Mouse (Mus musculus) CH12.LX (cell line): ENCODE data around the gene Agl. TPM values are rescaled to one million over a fixed set of nuclear protein-coding genes. Genes with fewer than 3 reads are reported as not detected.

Experiments
- DNase-seq: peaks from one replicate; pipeline ENCODE4 v3.0.0-alpha.2; 2013; ENCODE audit errors: extremely low read depth
- H3K27ac ChIP-seq: 2 replicates; pipeline ENCODE4 v1.5.1; 2012; ENCODE audit warnings: low read depth, mild to moderate bottlenecking, control low read depth, moderate library complexity; ENCODE audit not compliant: insufficient read depth
- H3K27me3 ChIP-seq: replicated peaks from 2 replicates; pipeline ENCODE3; 2012; ENCODE audit warnings: inconsistent platforms
- H3K36me3 ChIP-seq, 2 experiments: replicated peaks in 1 of 2; 2 replicates each; pipeline versions ENCODE3 to v1.6.1; 2012; ENCODE audit warnings: inconsistent platforms in 1 of 2, low read length in 1 of 2, mild to moderate bottlenecking in 1 of 2, mixed read lengths in 1 of 2, moderate library complexity in 1 of 2; ENCODE audit not compliant: control insufficient read depth in 1 of 2, insufficient read depth in 1 of 2
- H3K4me1 ChIP-seq, 2 experiments: 2 replicates each; pipeline ENCODE4 v1.6.1; 2012; ENCODE audit warnings: inconsistent platforms in 1 of 2, moderate library complexity in 1 of 2; ENCODE audit not compliant: insufficient read depth in 2 of 2, control insufficient read depth in 1 of 2
- H3K4me2 ChIP-seq: 2 replicates; pipeline ENCODE4 v1.6.1; 2012; ENCODE audit warnings: low read depth, mild to moderate bottlenecking, control low read depth; ENCODE audit not compliant: poor library complexity, insufficient read depth, severe bottlenecking
- H3K4me3 ChIP-seq, 3 experiments: fragments of 150-350 bp in 1 of 3; sonication (generic) in 1 of 3; replicated peaks in 1 of 3; 2 replicates each; pipeline versions ENCODE3 to v1.5.1; 2011 to 2012; ENCODE audit warnings: low read depth in 2 of 3, low read length in 2 of 3, mild to moderate bottlenecking in 2 of 3, moderate library complexity in 2 of 3, control low read depth in 1 of 3, improper control_type of control experiment in 1 of 3, inconsistent platforms in 1 of 3, mixed read lengths in 1 of 3; ENCODE audit not compliant: poor library complexity in 1 of 3
- H3K79me2 ChIP-seq: replicated peaks from 2 replicates; pipeline ENCODE4 v1.6.1; 2012; ENCODE audit warnings: mild to moderate bottlenecking, moderate library complexity; ENCODE audit not compliant: control insufficient read depth, poor library complexity, insufficient read depth, severe bottlenecking; ENCODE audit errors: extremely low read depth
- H3K9ac ChIP-seq: 2 replicates; pipeline ENCODE4 v1.6.1; 2012; ENCODE audit warnings: low read depth, mild to moderate bottlenecking, control low read depth, moderate library complexity; ENCODE audit not compliant: insufficient read depth
- H3K9me3 ChIP-seq: replicated peaks from 2 replicates; pipeline ENCODE3; 2012; ENCODE audit warnings: low read length, inconsistent platforms, mixed read lengths
- CHD1 ChIP-seq: IDR thresholded peaks from 2 replicates; pipeline ENCODE4 v1.6.1; 2012; ENCODE audit warnings: low read depth, low read length, improper control_type of control experiment, inconsistent platforms
- CTCF ChIP-seq, 2 experiments: IDR thresholded peaks in 1 of 2; conservative IDR thresholded peaks in 1 of 2; 2 replicates each; pipeline ENCODE4 v1.5.1; 2011 to 2012; ENCODE audit warnings: low read depth in 2 of 2, low read length in 2 of 2, improper control_type of control experiment in 1 of 2, inconsistent platforms in 1 of 2, mild to moderate bottlenecking in 1 of 2, moderate library complexity in 1 of 2
- ELF1 ChIP-seq: IDR thresholded peaks from 2 replicates; pipeline ENCODE4 v1.6.1; 2014; ENCODE audit warnings: low read depth, mild to moderate bottlenecking, inconsistent platforms, low read length, improper control_type of control experiment
- EP300 ChIP-seq: IDR thresholded peaks from 2 replicates; pipeline ENCODE4 v1.6.1; 2011; ENCODE audit warnings: low read length, improper control_type of control experiment
- ETS1 ChIP-seq: conservative IDR thresholded peaks from 2 replicates; pipeline ENCODE4 v1.6.1; 2012; ENCODE audit warnings: low read depth, mild to moderate bottlenecking, inconsistent platforms, low read length, improper control_type of control experiment, moderate library complexity
- HCFC1 ChIP-seq: IDR thresholded peaks from 2 replicates; pipeline ENCODE4 v1.6.1; 2012; ENCODE audit warnings: low read depth, mild to moderate bottlenecking, inconsistent platforms, low read length, improper control_type of control experiment
- IRF4 ChIP-seq: IDR thresholded peaks from 2 replicates; pipeline ENCODE4 v1.6.1; 2014; ENCODE audit warnings: low read depth, mild to moderate bottlenecking, inconsistent platforms, low read length, improper control_type of control experiment
- KAT2A ChIP-seq: IDR thresholded peaks from 2 replicates; pipeline ENCODE4 v1.6.1; 2012; ENCODE audit warnings: low read length, improper control_type of control experiment, inconsistent platforms; ENCODE audit not compliant: insufficient replicate concordance
- MAFK ChIP-seq: IDR thresholded peaks from 2 replicates; pipeline ENCODE4 v1.6.1; 2011; ENCODE audit warnings: low read length, improper control_type of control experiment; ENCODE audit not compliant: insufficient replicate concordance
- MAX ChIP-seq: IDR thresholded peaks from 2 replicates; pipeline ENCODE4 v1.6.1; 2011; ENCODE audit warnings: low read length, improper control_type of control experiment
- MEF2A ChIP-seq: IDR thresholded peaks from 2 replicates; pipeline ENCODE4 v1.6.1; 2014; ENCODE audit warnings: low read depth, mild to moderate bottlenecking, inconsistent platforms, low read length, improper control_type of control experiment, borderline replicate concordance
- MXI1 ChIP-seq: IDR thresholded peaks from 2 replicates; pipeline ENCODE4 v1.6.1; 2011; ENCODE audit warnings: mild to moderate bottlenecking, low read depth, low read length, improper control_type of control experiment
- NRF1 ChIP-seq: IDR thresholded peaks from 2 replicates; pipeline ENCODE4 v1.6.1; 2014; ENCODE audit warnings: low read depth, mild to moderate bottlenecking, inconsistent platforms, low read length, improper control_type of control experiment, moderate library complexity
- PAX5 ChIP-seq: IDR thresholded peaks from 2 replicates; pipeline ENCODE4 v1.6.1; 2012; ENCODE audit warnings: low read length, inconsistent platforms, mixed read lengths
- POLR2AphosphoS2 ChIP-seq: IDR thresholded peaks from 2 replicates; pipeline ENCODE4 v1.6.1; 2011; ENCODE audit warnings: low read depth, low read length, improper control_type of control experiment
- RAD21 ChIP-seq: IDR thresholded peaks from 2 replicates; pipeline ENCODE4 v1.6.1; 2011; ENCODE audit warnings: low read depth, mild to moderate bottlenecking, low read length, improper control_type of control experiment, moderate library complexity
- SIN3A ChIP-seq: IDR thresholded peaks from 2 replicates; pipeline ENCODE4 v1.6.1; 2012; ENCODE audit warnings: low read length, improper control_type of control experiment, inconsistent platforms
- SMC3 ChIP-seq: IDR thresholded peaks from 2 replicates; pipeline ENCODE4 v1.6.1; 2011; ENCODE audit warnings: low read depth, low read length, improper control_type of control experiment
- USF1 ChIP-seq: IDR thresholded peaks from 2 replicates; pipeline ENCODE4 v1.6.1; 2014; ENCODE audit warnings: low read depth, mild to moderate bottlenecking, inconsistent platforms, low read length, improper control_type of control experiment
- USF2 ChIP-seq: conservative IDR thresholded peaks from 2 replicates; pipeline ENCODE4 v1.6.1; 2011; ENCODE audit warnings: low read depth, low read length, improper control_type of control experiment
- ZNF384 ChIP-seq: IDR thresholded peaks from 2 replicates; pipeline ENCODE4 v1.6.1; 2012; ENCODE audit warnings: low read depth, low read length, improper control_type of control experiment, inconsistent platforms
- dilution Hi-C: fragments of 300-500 bp; cut with MboI; formaldehyde crosslinking; loops from 2 replicates; pipeline ENCODE4 v1.14.3; 2020; ENCODE audit warnings: low sequenced_read_pairs; ENCODE audit not compliant: extremely low pct_unique_long_range_greater_than_20kb, extremely low pct_ligation_motif_present
- in situ Hi-C: fragments of 300-500 bp; cut with MboI; formaldehyde crosslinking; loops from 3 replicates; pipeline ENCODE4 v1.14.3; 2019; ENCODE audit warnings: low sequenced_read_pairs, low pct_ligation_motif_present, low pct_unique_long_range_greater_than_20kb, mixed read lengths
- polyA plus RNA-seq: library from polyadenylated mRNA; unstranded; fragments of >175 nt; gene quantifications from 2 replicates; pipeline ENCODE4 v1.2.1, GENCODE M21; 2012; ENCODE audit warnings: low read depth; ENCODE audit not compliant: insufficient read length
- total RNA-seq, 2 experiments: library from RNA; depleted of rRNA; stranded (reverse); fragments of 300-350 nt in 1 of 2; fragments of >200 nt in 1 of 2; gene quantifications; 2 replicates each; pipeline ENCODE4 v1.2.3; 2012 to 2014

The Agl gene
- total and polyA plus RNA-seq, 3 experiments, result 4.7 to 5.7 (median 5.2) TPM

DNA sequence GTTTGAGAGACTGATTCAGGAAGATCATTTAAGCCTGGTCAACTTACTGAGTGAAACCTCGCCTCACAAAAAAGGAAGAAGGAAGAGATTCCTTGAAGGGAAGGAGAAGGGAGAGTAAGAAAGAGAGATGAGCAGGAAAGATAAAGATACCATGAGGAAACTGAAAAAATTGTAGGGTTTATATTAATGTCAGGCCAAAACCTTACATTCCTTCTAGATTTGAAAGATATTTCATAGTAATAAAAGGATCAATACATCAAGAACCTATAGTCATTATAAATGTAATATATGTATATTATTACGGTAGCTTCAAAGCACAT, 112.3 kb downstream of the Agl start:
- H3K4me3 ChIP-seq, result no peak overlapping the region
- peaks cover 9 to 31% of the 10 kb centered on the region in 2 experiments for H3K36me3 ChIP-seq
- no peaks in the 10 kb centered on the region for H3K9me3 ChIP-seq
- no peaks in the 10 kb centered on the region for H3K79me2 ChIP-seq
- H3K27me3 ChIP-seq, result no peaks in the 10 kb centered on the region
- DNase-seq, result no peak
- no peaks in the 10 kb centered on the region for H3K4me1 ChIP-seq
- H3K4me2 ChIP-seq, result no peak overlapping the region
- H3K27ac ChIP-seq, result no peak overlapping the region
- in situ Hi-C loops, result no loop called here
- no peak for TF ChIP-seq EP300
- dilution Hi-C loops, result no loop called here
- H3K9ac ChIP-seq, result no peak overlapping the region

DNA sequence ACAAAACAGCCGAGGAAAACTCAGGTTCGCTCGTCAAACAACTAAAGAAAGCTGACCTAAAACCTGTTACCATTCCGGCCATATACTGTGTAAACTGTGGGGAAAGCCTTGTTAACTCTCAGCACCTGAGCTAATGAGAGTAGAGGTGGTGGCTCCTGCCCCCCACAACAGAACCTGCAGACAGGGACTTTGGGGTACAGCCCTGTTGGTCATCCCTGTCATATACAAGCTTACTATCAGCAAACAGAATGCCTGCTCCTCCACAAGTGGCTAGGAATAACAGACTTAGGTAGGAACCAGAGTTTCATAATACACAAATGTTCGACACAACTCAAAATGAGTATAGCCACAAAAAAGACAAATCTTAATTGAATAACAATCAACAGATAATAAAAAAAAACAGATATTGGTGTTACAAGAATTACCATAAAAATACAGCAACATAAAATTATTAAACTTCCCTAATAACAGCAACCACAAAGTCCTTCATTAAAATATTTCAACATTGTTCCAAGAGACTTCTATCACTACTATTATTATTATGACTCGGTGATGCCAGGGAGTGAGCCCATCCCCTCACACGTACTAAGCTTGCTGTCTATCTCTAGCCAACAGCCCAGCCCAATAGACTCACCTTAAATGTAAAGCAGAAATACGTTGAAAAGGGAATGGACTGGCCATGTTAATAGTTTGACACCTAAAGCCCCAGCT, 112.9 kb downstream of the Agl start:
- dilution Hi-C loops, result no loop called here
- H3K4me1 ChIP-seq, result no peaks in the 10 kb centered on the region
- in situ Hi-C loops, result no loop called here
- H3K9ac ChIP-seq, result no peak overlapping the region
- H3K27me3 ChIP-seq, result no peaks in the 10 kb centered on the region
- DNase-seq, result no peak
- no peaks in the 10 kb centered on the region for H3K9me3 ChIP-seq
- no peaks in the 10 kb centered on the region for H3K79me2 ChIP-seq
- H3K4me2 ChIP-seq, result no peak overlapping the region
- peaks cover 9 to 36% of the 10 kb centered on the region in 2 experiments for H3K36me3 ChIP-seq
- H3K27ac ChIP-seq, result no peak overlapping the region
- TF ChIP-seq ETS1, result no peak
- no peak for TF ChIP-seq MAFK
- no peak for TF ChIP-seq IRF4
- no peak for TF ChIP-seq MXI1
- TF ChIP-seq EP300, result no peak
- TF ChIP-seq CTCF (conservative IDR thresholded peaks at IDR 0.05 in 1 of 2, IDR thresholded peaks at IDR 0.05 in 1 of 2; ENCODE audit: low read depth in 2 of 2, low read length in 2 of 2), result no peak
- no peak for TF ChIP-seq ZNF384
- no peak for TF ChIP-seq ELF1
- TF ChIP-seq RAD21, result no peak
- no peak for TF ChIP-seq HCFC1
- TF ChIP-seq MEF2A, result no peak
- no peak for TF ChIP-seq SMC3
- TF ChIP-seq POLR2AphosphoS2, result no peak
- no peak for TF ChIP-seq MAX
- TF ChIP-seq SIN3A, result no peak
- TF ChIP-seq, all 38 proteins: peak for 0
- no peak overlapping the region for H3K4me3 ChIP-seq

DNA sequence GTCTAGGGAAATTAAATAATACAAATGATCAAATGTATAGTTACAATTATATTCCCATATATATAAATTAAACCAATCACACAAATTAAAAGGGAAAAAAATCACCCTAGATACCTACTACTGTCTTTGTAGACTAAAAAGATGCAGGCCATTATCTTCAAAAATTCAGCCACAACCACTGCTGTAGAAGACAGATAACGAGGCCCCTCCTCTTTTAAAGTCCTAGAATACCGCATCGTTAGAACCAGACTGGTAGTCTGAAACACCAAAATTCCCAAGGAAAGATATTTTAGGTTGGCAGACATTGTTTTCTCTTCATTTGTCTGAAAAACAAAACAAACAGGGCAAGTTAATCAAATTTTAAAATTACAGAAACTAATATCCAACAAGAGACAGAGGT, 113.7 kb downstream of the Agl start:
- Histone ChIP-seq H3K4me1 (no peaks in the 10 kb centered on the region), H3K27ac (no peak overlapping the region), H3K4me2 (no peak overlapping the region), H3K79me2 (no peaks in the 10 kb centered on the region), H3K36me3 (peaks cover 9 to 33% of the 10 kb centered on the region in 2 experiments), H3K27me3 (no peaks in the 10 kb centered on the region), H3K4me3 (no peak overlapping the region), H3K9ac (no peak overlapping the region), H3K9me3 (no peaks in the 10 kb centered on the region)
- TF ChIP-seq NRF1, result no peak
- TF ChIP-seq KAT2A, result no peak
- TF ChIP-seq USF1, result no peak
- TF ChIP-seq SMC3, result no peak
- no peak for TF ChIP-seq CHD1
- no peak for TF ChIP-seq MEF2A
- TF ChIP-seq HCFC1, result no peak
- TF ChIP-seq USF2, result no peak
- no peak for TF ChIP-seq ETS1
- no peak for TF ChIP-seq PAX5
- dilution Hi-C loops (no loop called here), in situ Hi-C loops (no loop called here)
- DNase-seq, result no peak
